Mouse (Mus musculus) heart, embryonic 15.5 days (tissue): ENCODE results near the gene Wdr4. TPM values are rescaled to one million over a fixed set of nuclear protein-coding genes. Genes with fewer than 3 reads are reported as not detected.
A peak's percentile ranks its signal among the peaks of the same experiment; 100 is the strongest.
"Not testable (repeated sequence)": the region's sequence is repeated elsewhere in the genome, so short reads cannot be mapped to it uniquely, and the experiment has no call there.

Experiments
- ATAC-seq: fragments of 200-750 bp; cut with Nextera tagmentation; replicated peaks from 2 replicates; pipeline ENCODE4 v1.8.0; 2017; ENCODE audit warnings: low read depth, moderate TSS enrichment; ENCODE audit not compliant: insufficient number of reproducible peaks, insufficient read depth, low FRiP score
- H3K27ac ChIP-seq: fragments of 300-500 bp; sonication (generic); 2 replicates; pipeline ENCODE4 v1.5.1; 2015; ENCODE audit warnings: mild to moderate bottlenecking, inconsistent platforms
- H3K27me3 ChIP-seq: fragments of 300-500 bp; sonication (generic); 2 replicates; pipeline ENCODE4 v1.6.1; 2015; ENCODE audit warnings: inconsistent platforms
- H3K36me3 ChIP-seq: fragments of 300-500 bp; sonication (generic); 2 replicates; pipeline ENCODE4 v1.6.1; 2015; ENCODE audit warnings: mild to moderate bottlenecking, inconsistent platforms
- H3K4me1 ChIP-seq: fragments of 300-500 bp; sonication (generic); replicated peaks from 2 replicates; pipeline ENCODE4 v1.6.1; 2015; ENCODE audit warnings: inconsistent platforms
- H3K4me2 ChIP-seq: fragments of 300-500 bp; sonication (generic); 2 replicates; pipeline ENCODE4 v1.6.1; 2015; ENCODE audit warnings: inconsistent platforms, mild to moderate bottlenecking, moderate library complexity
- H3K4me3 ChIP-seq: fragments of 300-500 bp; sonication (generic); 2 replicates; pipeline ENCODE4 v1.5.1; 2015; ENCODE audit warnings: mild to moderate bottlenecking, inconsistent platforms
- H3K9ac ChIP-seq: fragments of 300-500 bp; sonication (generic); 2 replicates; pipeline ENCODE4 v1.6.1; 2015; ENCODE audit warnings: mild to moderate bottlenecking, inconsistent platforms
- H3K9me3 ChIP-seq: fragments of 300-500 bp; sonication (generic); replicated peaks from 2 replicates; pipeline ENCODE4 v1.6.1; 2016; ENCODE audit warnings: inconsistent platforms
- WGBS: fragments of 180-500 bp; shearing (Covaris S2); methylation state at CpG from one replicate; pipeline ENCODE4 v1.1.7; 2015; ENCODE audit warnings: mixed read lengths; 5-methylcytosine and 5-hydroxymethylcytosine counted together
- polyA plus RNA-seq: library from polyadenylated mRNA; unstranded; fragments of >200 nt; fragmentation: Nextera tagmentation; extraction: Ambion mirVana; gene quantifications from 2 replicates; pipeline ENCODE4 v1.2.1, GENCODE M21; 2015

Gene Wdr4
- polyA plus RNA-seq, 1 experiment from 2014 or later = 16.7 TPM

- not testable (repeated sequence) for H3K9ac ChIP-seq, ATAC-seq, H3K4me2 ChIP-seq, H3K9me3 ChIP-seq, H3K4me3 ChIP-seq, H3K4me1 ChIP-seq, H3K27me3 ChIP-seq, H3K27ac ChIP-seq
- WGBS = 85% methylated on average over 4 of the region's 4 CpGs
- H3K36me3 ChIP-seq = peaks cover 44% of the 10 kb centered on the region
Measured at GRCm38 (mm10) chr17:31532331-31532730, 12.6 kb upstream of the Wdr4 start.

- H3K27ac ChIP-seq = no peak overlapping the region
- H3K4me2 ChIP-seq = no peak overlapping the region
- no peak for ATAC-seq
- H3K9ac ChIP-seq = no peak overlapping the region
- no peak overlapping the region for H3K4me3 ChIP-seq
- 86% methylated on average over 14 of the region's 14 CpGs for WGBS
- H3K27me3 ChIP-seq = no peaks in the 10 kb centered on the region
- peaks cover 10% of the 10 kb centered on the region for H3K4me1 ChIP-seq
- peaks cover 51% of the 10 kb centered on the region for H3K36me3 ChIP-seq
- no peaks in the 10 kb centered on the region for H3K9me3 ChIP-seq
Measured at GRCm38 (mm10) chr17:31531441-31532158, 11.8 kb upstream of the Wdr4 start.

GRCm38 (mm10) chr17:31529314-31529713 lies 9.5 kb upstream of the Wdr4 start:
- H3K9me3 ChIP-seq = no peaks in the 10 kb centered on the region
- H3K4me1 ChIP-seq = peaks cover 4% of the 10 kb centered on the region; the same call in 1 of the 2 replicates
- no peak overlapping the region for H3K4me3 ChIP-seq
- H3K36me3 ChIP-seq = peaks cover 60% of the 10 kb centered on the region
- no peak overlapping the region for H3K27ac ChIP-seq
- H3K9ac ChIP-seq = no peak overlapping the region
- no peaks in the 10 kb centered on the region for H3K27me3 ChIP-seq
- WGBS = 51% methylated on average over 15 of the region's 15 CpGs
- no peak for ATAC-seq
- no peak overlapping the region for H3K4me2 ChIP-seq

GRCm38 (mm10) chr17:31525816-31526215 lies 6.0 kb upstream of the Wdr4 start:
- Histone ChIP-seq H3K4me3 (no peak overlapping the region), H3K27ac (no peak overlapping the region), H3K27me3 (no peaks in the 10 kb centered on the region), H3K9ac (no peak overlapping the region), H3K36me3 (peaks cover 67% of the 10 kb centered on the region), H3K4me2 (no peak overlapping the region), H3K9me3 (no peaks in the 10 kb centered on the region), H3K4me1 (peaks cover 28% of the 10 kb centered on the region)
- no peak for ATAC-seq
- WGBS = 100% methylated on average over 3 of the region's 3 CpGs

- no peak overlapping the region for H3K4me3 ChIP-seq
- no peaks in the 10 kb centered on the region for H3K27me3 ChIP-seq
- 91% methylated on average over 4 of the region's 4 CpGs for WGBS
- H3K4me2 ChIP-seq = no peak overlapping the region
- ATAC-seq = no peak
- peaks cover 28% of the 10 kb centered on the region for H3K4me1 ChIP-seq
- H3K9me3 ChIP-seq = no peaks in the 10 kb centered on the region
- H3K9ac ChIP-seq = no peak overlapping the region
- peaks cover 62% of the 10 kb centered on the region for H3K36me3 ChIP-seq
- H3K27ac ChIP-seq = no peak overlapping the region
Measured at GRCm38 (mm10) chr17:31525114-31525513, 5.3 kb upstream of the Wdr4 start.

- Histone ChIP-seq H3K4me1 (peaks cover 31% of the 10 kb centered on the region), H3K4me2 (peak overlapping the region; percentile 69), H3K9me3 (no peaks in the 10 kb centered on the region), H3K4me3 (no peak overlapping the region), H3K36me3 (peaks cover 30% of the 10 kb centered on the region), H3K27ac (0 out of 2 replicates have a peak overlapping the region, but pooled peaks have one; percentile 89), H3K9ac (no peak overlapping the region), H3K27me3 (no peaks in the 10 kb centered on the region)
- ATAC-seq = no peak
- 81% methylated on average over 6 of the region's 6 CpGs for WGBS
Measured at GRCm38 (mm10) chr17:31521948-31522347, 2.2 kb upstream of the Wdr4 start.

GRCm38 (mm10) chr17:31520895-31521294 lies 1.1 kb upstream of the Wdr4 start:
- Histone ChIP-seq H3K36me3 (peaks cover 26% of the 10 kb centered on the region), H3K4me3 (peak overlapping the region; percentile 69), H3K9ac (peak overlapping the region; percentile 84), H3K9me3 (no peaks in the 10 kb centered on the region), H3K27me3 (no peaks in the 10 kb centered on the region), H3K4me2 (peak overlapping the region; percentile 69), H3K4me1 (peaks cover 31% of the 10 kb centered on the region), H3K27ac (peak overlapping the region; percentile 89)
- WGBS = 8% methylated on average over 3 of the region's 3 CpGs
- 0 out of 2 replicates have a peak, but pooled peaks have one; percentile 28 for ATAC-seq

- Histone ChIP-seq H3K9me3 (no peaks in the 10 kb centered on the region), H3K4me3 (peak overlapping the region; percentile 69), H3K9ac (no peak overlapping the region), H3K36me3 (peaks cover 18% of the 10 kb centered on the region), H3K27ac (peak overlapping the region; percentile 56), H3K4me1 (peaks cover 28% of the 10 kb centered on the region), H3K4me2 (peak overlapping the region; percentile 69), H3K27me3 (no peaks in the 10 kb centered on the region)
- 1% methylated on average over 7 of the region's 7 CpGs for WGBS
- peak; percentile 20 for ATAC-seq
Measured at GRCm38 (mm10) chr17:31519344-31519945, 335 bp downstream of the Wdr4 start.

GRCm38 (mm10) chr17:31514696-31515095 lies 5.1 kb downstream of the Wdr4 start:
- peaks cover 19% of the 10 kb centered on the region for H3K4me1 ChIP-seq
- no peak overlapping the region for H3K4me2 ChIP-seq
- no peak overlapping the region for H3K9ac ChIP-seq
- H3K27ac ChIP-seq = no peak overlapping the region
- WGBS = 75% methylated on average over 1 of the region's 1 CpGs
- H3K9me3 ChIP-seq = no peaks in the 10 kb centered on the region
- H3K4me3 ChIP-seq = no peak overlapping the region
- ATAC-seq = no peak
- H3K27me3 ChIP-seq = no peaks in the 10 kb centered on the region
- peaks cover 4% of the 10 kb centered on the region for H3K36me3 ChIP-seq

- Histone ChIP-seq H3K4me2 (peak overlapping the region; percentile 91), H3K27me3 (no peaks in the 10 kb centered on the region), H3K4me1 (peaks cover 16% of the 10 kb centered on the region), H3K4me3 (peak overlapping the region; percentile 79), H3K36me3 (peaks cover 16% of the 10 kb centered on the region), H3K9ac (peak overlapping the region; percentile 78), H3K9me3 (no peaks in the 10 kb centered on the region), H3K27ac (peak overlapping the region; percentile 85)
- 23% methylated on average over 6 of the region's 6 CpGs for WGBS
- no peak for ATAC-seq
Measured at GRCm38 (mm10) chr17:31512593-31512992, 7.2 kb downstream of the Wdr4 start.

GRCm38 (mm10) chr17:31511792-31512495 lies 7.8 kb downstream of the Wdr4 start:
- Histone ChIP-seq H3K4me1 (peaks cover 16% of the 10 kb centered on the region), H3K27me3 (no peaks in the 10 kb centered on the region), H3K4me3 (peak overlapping the region; percentile 79), H3K27ac (peak overlapping the region; percentile 85), H3K9me3 (no peaks in the 10 kb centered on the region), H3K4me2 (peak overlapping the region; percentile 91), H3K9ac (peak overlapping the region; percentile 78), H3K36me3 (peaks cover 23% of the 10 kb centered on the region)
- peak; percentile 92 for ATAC-seq
- WGBS = under 1% methylated on average over 56 of the region's 56 CpGs
